Mouse (Mus musculus) lung, embryonic 16.5 days (tissue): ENCODE results near the gene Chaf1b. TPM values are rescaled to one million over a fixed set of nuclear protein-coding genes. Genes with fewer than 3 reads are reported as not detected.

Source experiments
- ATAC-seq: fragments of 200-750 bp; cut with Nextera tagmentation; 2 replicates; pipeline ENCODE4 v1.8.0; 2017; ENCODE audit warnings: low read depth, mild to moderate bottlenecking, moderate library complexity
- H3K27ac ChIP-seq: fragments of 300-500 bp; sonication (generic); 2 replicates; pipeline ENCODE4 v1.5.1; 2014; ENCODE audit warnings: mild to moderate bottlenecking, control low read depth, low read length
- H3K27me3 ChIP-seq: fragments of 300-500 bp; sonication (generic); 2 replicates; pipeline ENCODE4 v1.6.1; 2014; ENCODE audit warnings: low read depth, low read length, mixed read lengths; ENCODE audit not compliant: control insufficient read depth, insufficient read depth
- H3K36me3 ChIP-seq: fragments of 300-500 bp; sonication (generic); 2 replicates; pipeline ENCODE4 v1.6.1; 2014; ENCODE audit warnings: low read length; ENCODE audit not compliant: control insufficient read depth, insufficient read depth
- H3K4me1 ChIP-seq: fragments of 300-500 bp; sonication (generic); replicated peaks from 2 replicates; pipeline ENCODE4 v1.6.1; 2014; ENCODE audit warnings: low read length, mixed read lengths; ENCODE audit not compliant: control insufficient read depth, insufficient read depth
- H3K4me2 ChIP-seq: fragments of 300-500 bp; sonication (generic); 2 replicates; pipeline ENCODE4 v1.6.1; 2014; ENCODE audit warnings: low read depth, low read length, control low read depth
- H3K4me3 ChIP-seq: fragments of 300-500 bp; sonication (generic); 2 replicates; pipeline ENCODE4 v1.5.1; 2014; ENCODE audit warnings: mild to moderate bottlenecking, low read length, control low read depth
- H3K9ac ChIP-seq: fragments of 300-500 bp; sonication (generic); 2 replicates; pipeline ENCODE4 v1.6.1; 2014; ENCODE audit warnings: low read length, control low read depth
- H3K9me3 ChIP-seq: fragments of 300-500 bp; sonication (generic); 2 replicates; pipeline ENCODE4 v1.6.1; 2016; ENCODE audit warnings: low read length; ENCODE audit not compliant: control insufficient read depth
- WGBS: fragments of 180-500 bp; shearing (Covaris S2); extraction: QIAGEN DNeasy Blood & Tissue Kit; methylation state at CpG from one replicate; pipeline ENCODE4 v1.1.7; 2014; 5-methylcytosine and 5-hydroxymethylcytosine counted together
- polyA plus RNA-seq: library from polyadenylated mRNA; unstranded; fragments of >200 nt; fragmentation: Nextera tagmentation; extraction: Ambion mirVana; gene quantifications from 2 replicates; pipeline ENCODE4 v1.2.1, GENCODE M21; 2015

Gene Chaf1b
- polyA plus RNA-seq, 1 experiment from 2014 or later: 68.1 TPM

DNA sequence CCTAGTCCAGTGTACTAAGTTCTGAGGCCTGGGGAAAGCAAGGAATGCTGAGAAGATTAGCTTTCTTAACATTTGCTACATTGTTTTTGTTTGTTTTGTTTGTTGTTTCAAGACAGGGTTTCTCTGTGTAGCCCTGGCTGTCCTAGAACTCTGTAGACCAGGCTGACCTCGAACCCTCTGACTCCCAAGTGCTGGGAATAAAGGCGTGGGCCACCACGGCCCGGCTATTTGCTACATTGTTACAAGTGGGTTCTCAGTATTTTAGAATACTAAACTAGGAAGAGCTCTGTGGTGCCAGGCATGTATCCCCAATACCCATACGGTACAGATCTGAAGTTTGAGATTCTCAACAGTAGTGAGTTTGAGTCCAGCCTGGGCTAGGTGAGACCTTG lies 1.0 kb downstream of the Chaf1b start:
- no peaks in the 10 kb centered on the region for H3K27me3 ChIP-seq
- H3K9ac ChIP-seq: peak overlapping the region; percentile 81
- 37% methylated on average over 5 of the region's 5 CpGs for WGBS
- peak overlapping the region; percentile 89 for H3K4me2 ChIP-seq
- no peak overlapping the region for H3K27ac ChIP-seq
- peak overlapping the region; percentile 87 for H3K4me3 ChIP-seq
- peaks cover 14% of the 10 kb centered on the region for H3K4me1 ChIP-seq
- H3K9me3 ChIP-seq: no peaks in the 10 kb centered on the region
- no peak for ATAC-seq
- peaks cover 10% of the 10 kb centered on the region; the same call in 1 of the 2 replicates for H3K36me3 ChIP-seq

DNA sequence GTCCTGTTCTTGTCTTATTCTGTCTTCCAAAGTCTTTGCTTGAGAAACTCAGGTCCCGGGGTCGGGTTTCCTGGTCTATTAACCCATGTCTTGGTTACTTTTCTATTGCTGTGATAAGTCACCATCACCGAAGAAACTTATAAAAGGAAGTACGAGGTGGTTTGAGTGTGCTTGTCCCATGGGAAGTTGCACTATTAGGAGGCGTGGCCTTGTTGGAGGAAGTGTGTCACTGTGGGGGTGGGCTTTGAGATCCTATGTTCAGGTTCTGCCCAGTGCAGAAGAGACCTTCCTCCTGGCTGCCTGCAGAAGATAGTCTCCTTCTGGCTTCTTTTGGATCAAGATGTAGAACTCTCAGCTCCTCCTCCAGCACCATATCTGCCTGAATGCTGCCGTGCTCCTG lies 4.8 kb downstream of the Chaf1b start:
- H3K27ac ChIP-seq: no peak overlapping the region
- no peak overlapping the region for H3K9ac ChIP-seq
- 85% methylated on average over 6 of the region's 6 CpGs for WGBS
- H3K4me3 ChIP-seq: no peak overlapping the region
- H3K27me3 ChIP-seq: no peaks in the 10 kb centered on the region
- H3K4me2 ChIP-seq: no peak overlapping the region
- peaks cover 30% of the 10 kb centered on the region for H3K36me3 ChIP-seq
- ATAC-seq: no peak
- no peaks in the 10 kb centered on the region for H3K9me3 ChIP-seq
- peaks cover 10% of the 10 kb centered on the region; the same call in 1 of the 2 replicates for H3K4me1 ChIP-seq

DNA sequence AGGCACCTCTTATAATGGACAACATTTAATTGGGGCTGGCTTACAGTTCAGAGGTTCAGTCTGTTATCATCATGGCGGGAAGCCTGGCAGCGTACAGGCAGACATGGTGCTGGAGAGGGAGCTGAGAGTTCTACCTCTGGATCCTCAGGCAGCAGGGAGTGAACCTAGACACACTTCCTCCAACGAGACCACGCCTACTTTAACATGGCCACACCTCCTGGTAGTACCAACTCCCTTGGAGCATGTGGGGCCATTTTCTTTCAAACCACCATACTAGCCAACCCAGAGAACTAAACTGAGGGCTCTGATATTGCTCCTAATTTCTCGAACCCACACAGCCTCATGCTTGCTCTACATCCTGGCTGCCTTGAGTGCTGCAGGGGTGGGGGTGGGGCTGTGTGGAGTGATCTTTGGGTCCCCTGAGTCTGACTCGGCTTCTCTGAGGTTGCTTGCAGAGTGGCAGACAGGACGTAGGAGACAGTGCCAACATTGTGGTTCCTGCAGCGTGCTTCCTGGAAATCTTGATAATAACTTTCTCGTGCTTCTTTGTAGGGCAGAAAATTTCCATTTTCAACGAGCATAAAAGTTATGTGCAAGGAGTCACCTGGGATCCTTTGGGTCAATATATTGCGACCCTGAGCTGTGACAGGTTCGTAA lies 7.4 kb downstream of the Chaf1b start:
- H3K27ac ChIP-seq: no peak overlapping the region
- H3K4me3 ChIP-seq: no peak overlapping the region
- no peaks in the 10 kb centered on the region for H3K27me3 ChIP-seq
- no peaks in the 10 kb centered on the region for H3K9me3 ChIP-seq
- ATAC-seq: no peak
- 79% methylated on average over 12 of the region's 12 CpGs for WGBS
- no peak overlapping the region for H3K4me2 ChIP-seq
- H3K36me3 ChIP-seq: peaks cover 33% of the 10 kb centered on the region
- no peaks in the 10 kb centered on the region for H3K4me1 ChIP-seq
- H3K9ac ChIP-seq: no peak overlapping the region

DNA sequence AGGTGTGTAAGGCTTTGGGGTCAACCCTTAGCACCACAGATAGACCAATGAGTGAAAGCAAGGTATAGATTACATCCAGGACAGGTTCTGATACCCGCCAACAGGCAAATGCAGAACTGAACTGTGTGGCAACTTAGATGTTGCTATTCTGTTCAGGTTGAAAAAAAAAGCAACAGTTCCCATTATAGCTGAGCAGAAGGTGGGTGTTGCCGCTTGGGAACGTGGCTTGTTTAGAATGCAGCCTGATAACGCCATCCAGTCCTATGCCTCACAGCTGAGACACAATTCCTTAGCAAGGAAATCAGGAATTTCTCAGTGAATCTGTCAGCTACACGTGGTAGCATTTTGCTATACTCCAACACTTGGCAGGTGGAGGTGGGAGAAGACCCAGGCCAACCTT lies 9.6 kb downstream of the Chaf1b start:
- H3K9ac ChIP-seq: no peak overlapping the region
- H3K36me3 ChIP-seq: peaks cover 24% of the 10 kb centered on the region
- H3K4me2 ChIP-seq: no peak overlapping the region
- no peak overlapping the region for H3K4me3 ChIP-seq
- no peaks in the 10 kb centered on the region for H3K4me1 ChIP-seq
- no peaks in the 10 kb centered on the region for H3K27me3 ChIP-seq
- no peak overlapping the region for H3K27ac ChIP-seq
- WGBS: 88% methylated on average over 5 of the region's 5 CpGs
- H3K9me3 ChIP-seq: no peaks in the 10 kb centered on the region
- no peak for ATAC-seq

DNA sequence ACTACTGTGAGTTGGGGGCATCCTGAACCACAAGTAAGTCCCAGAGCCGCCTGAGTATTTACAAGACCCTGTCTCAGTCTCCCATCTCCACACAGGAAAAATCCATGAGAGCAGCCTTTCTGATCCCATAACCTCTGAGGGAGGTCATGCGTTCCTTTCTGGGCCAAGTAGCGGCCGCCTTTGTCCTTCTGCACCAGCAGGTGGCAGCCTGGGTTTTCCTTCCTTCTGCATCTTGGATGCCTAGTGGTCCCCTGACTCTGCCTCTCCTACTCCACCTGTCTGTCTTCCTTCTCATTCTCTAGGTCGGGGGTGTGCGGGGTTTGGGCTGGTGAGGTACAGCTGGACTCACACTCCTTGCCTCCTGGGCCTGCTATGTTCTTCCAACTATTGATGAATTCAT lies 19.3 kb downstream of the Chaf1b start:
- WGBS: 72% methylated on average over 6 of the region's 6 CpGs
- H3K4me1 ChIP-seq: no peaks in the 10 kb centered on the region
- peaks cover 11% of the 10 kb centered on the region; the same call in 1 of the 2 replicates for H3K36me3 ChIP-seq
- no peaks in the 10 kb centered on the region for H3K9me3 ChIP-seq
- H3K27ac ChIP-seq: no peak overlapping the region
- H3K27me3 ChIP-seq: no peaks in the 10 kb centered on the region
- no peak overlapping the region for H3K4me3 ChIP-seq
- H3K4me2 ChIP-seq: no peak overlapping the region
- no peak overlapping the region for H3K9ac ChIP-seq
- no peak for ATAC-seq

DNA sequence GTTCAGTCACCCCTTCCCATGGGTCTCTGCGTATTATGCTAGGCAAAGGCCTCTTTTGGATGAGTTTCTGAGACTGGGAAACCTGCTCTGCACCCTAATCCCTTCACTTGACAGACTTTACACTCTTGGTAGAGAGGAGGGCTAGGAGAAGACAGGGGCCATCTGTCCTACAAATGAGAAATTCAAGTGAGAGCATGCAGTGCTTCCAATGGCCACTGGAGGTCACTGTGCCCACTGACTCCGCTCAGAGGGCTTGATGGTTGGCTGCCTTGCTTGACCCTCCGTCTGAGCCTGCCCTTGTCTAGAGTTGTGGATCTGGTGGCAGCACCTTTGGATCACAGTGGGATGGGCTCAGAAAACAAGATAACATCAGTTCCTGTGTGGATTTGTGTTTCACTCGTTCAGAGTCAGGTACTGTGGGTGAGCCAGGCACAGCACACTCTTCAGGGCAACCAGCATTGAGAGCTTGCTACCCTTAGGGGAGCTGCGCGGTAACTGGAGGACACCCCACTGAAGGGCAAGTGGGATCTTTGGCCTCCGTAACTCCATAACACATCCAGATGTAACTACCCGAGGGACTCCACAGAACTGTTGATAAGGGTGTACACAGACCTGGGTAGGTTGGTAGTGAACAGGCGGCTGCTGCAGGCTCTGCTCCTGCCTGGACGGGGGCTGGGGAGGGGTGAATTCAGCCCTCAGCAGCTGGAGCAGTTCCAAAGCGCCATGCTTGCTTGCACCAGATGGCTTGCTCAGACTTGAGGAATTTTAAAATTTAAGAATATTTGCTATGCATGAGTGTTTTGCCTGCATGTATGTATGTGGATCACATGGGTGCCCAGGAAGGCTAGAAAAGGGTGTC lies 22.7 kb downstream of the Chaf1b start:
- 53% methylated on average over 11 of the region's 11 CpGs for WGBS
- Histone ChIP-seq H3K36me3 (peaks cover 5% of the 10 kb centered on the region; the same call in 1 of the 2 replicates), H3K4me1 (no peaks in the 10 kb centered on the region), H3K27ac (no peak overlapping the region), H3K4me3 (no peak overlapping the region), H3K4me2 (no peak overlapping the region), H3K9me3 (no peaks in the 10 kb centered on the region), H3K27me3 (no peaks in the 10 kb centered on the region), H3K9ac (no peak overlapping the region)
- ATAC-seq: peak; percentile 32

DNA sequence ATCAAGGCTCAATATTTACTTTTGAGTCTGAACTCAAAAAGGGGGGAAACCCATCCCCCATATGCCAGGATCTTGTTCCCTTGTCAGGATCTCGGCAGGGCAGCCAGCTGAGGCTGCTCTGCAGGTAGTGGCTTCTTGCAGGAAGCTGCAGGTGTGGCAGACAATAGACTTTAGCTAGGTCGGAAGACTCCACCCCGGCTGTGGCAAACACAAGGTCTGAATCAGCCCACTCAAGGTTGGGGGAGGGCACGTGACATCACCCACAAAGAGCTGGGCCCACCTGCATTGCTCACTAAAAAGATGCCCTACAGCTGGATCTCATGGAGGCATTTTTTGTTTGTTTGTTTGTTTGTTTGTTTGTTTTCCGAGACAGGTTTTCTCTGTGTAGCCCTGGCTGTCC lies 24.1 kb downstream of the Chaf1b start:
- H3K4me1 ChIP-seq: no peaks in the 10 kb centered on the region; the same call in 1 of the 2 replicates
- H3K4me3 ChIP-seq: no peak overlapping the region
- no peak for ATAC-seq
- H3K27me3 ChIP-seq: no peaks in the 10 kb centered on the region
- 55% methylated on average over 5 of the region's 5 CpGs for WGBS
- H3K9me3 ChIP-seq: no peaks in the 10 kb centered on the region
- no peak overlapping the region for H3K9ac ChIP-seq
- no peak overlapping the region for H3K27ac ChIP-seq
- no peak overlapping the region for H3K4me2 ChIP-seq
- H3K36me3 ChIP-seq: peaks cover 2% of the 10 kb centered on the region; the same call in 1 of the 2 replicates

DNA sequence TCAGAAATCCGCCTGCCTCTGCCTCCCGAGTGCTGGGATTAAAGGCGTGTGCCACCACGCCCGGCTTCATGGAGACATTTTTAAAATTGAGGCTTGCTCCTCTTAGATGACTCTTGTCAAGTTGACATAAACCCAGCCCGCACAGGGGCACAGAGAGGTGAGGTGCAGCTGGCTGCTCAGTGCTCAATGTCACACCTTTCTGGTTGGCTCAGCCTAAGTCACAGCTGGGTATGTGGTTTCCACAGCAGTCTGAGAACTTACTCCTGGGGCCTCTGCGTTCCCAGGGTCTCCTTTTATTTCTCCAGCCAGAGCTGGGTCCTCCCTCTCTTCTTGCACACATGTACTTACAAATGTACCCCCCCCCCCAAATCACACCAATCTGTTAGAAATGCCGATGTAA lies 24.5 kb downstream of the Chaf1b start:
- no peak overlapping the region for H3K9ac ChIP-seq
- 79% methylated on average over 8 of the region's 8 CpGs for WGBS
- H3K27ac ChIP-seq: no peak overlapping the region
- H3K4me3 ChIP-seq: no peak overlapping the region
- H3K27me3 ChIP-seq: no peaks in the 10 kb centered on the region
- peaks cover 2% of the 10 kb centered on the region; the same call in 1 of the 2 replicates for H3K36me3 ChIP-seq
- no peaks in the 10 kb centered on the region for H3K9me3 ChIP-seq
- no peaks in the 10 kb centered on the region; the same call in 1 of the 2 replicates for H3K4me1 ChIP-seq
- H3K4me2 ChIP-seq: no peak overlapping the region
- ATAC-seq: no peak

DNA sequence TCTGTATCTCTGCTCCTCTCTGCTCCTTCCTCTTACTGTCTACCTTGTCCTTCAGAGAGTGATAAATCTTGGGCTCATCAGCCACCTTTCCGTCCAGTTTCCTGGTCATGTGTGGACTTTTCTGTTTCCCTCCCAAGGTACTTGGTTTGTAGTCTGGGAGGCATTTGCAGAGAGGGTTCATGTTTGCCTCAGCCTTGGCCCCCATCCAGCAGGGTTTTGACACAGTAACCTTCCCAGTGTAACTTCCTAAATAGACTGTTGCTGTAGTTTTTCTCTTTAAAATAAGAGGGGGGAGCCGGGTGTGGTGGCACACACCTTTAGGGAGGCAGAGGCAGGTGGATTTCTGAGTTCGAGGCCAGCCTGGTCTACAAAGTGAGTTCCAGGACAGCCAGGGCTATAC lies 26.2 kb downstream of the Chaf1b start:
- Histone ChIP-seq H3K27me3 (no peaks in the 10 kb centered on the region), H3K9ac (no peak overlapping the region), H3K4me1 (no peaks in the 10 kb centered on the region; the same call in 1 of the 2 replicates), H3K9me3 (no peaks in the 10 kb centered on the region), H3K27ac (no peak overlapping the region), H3K4me3 (no peak overlapping the region), H3K4me2 (no peak overlapping the region), H3K36me3 (peaks cover 2% of the 10 kb centered on the region; the same call in 1 of the 2 replicates)
- no peak for ATAC-seq
- 71% methylated on average over 3 of the region's 3 CpGs for whole genome bisulfite sequencing
